Mouse (Mus musculus) heart, adult 2 months (tissue): Measurements from ENCODE around the gene Gm3685. TPM values are rescaled to one million over a fixed set of nuclear protein-coding genes. Genes with fewer than 3 reads are reported as not detected.
A peak's percentile ranks its signal among the peaks of the same experiment; 100 is the strongest.
"Not testable (repeated sequence)": the region's sequence is repeated elsewhere in the genome, so short reads cannot be mapped to it uniquely, and the experiment has no call there.

Experiments
- DNase-seq, 2 experiments: peaks; one replicate each; pipeline ENCODE4 v3.0.0; 2021
- H3K27ac ChIP-seq: fragments of 200-600 bp; 2 replicates; pipeline ENCODE4 v1.8.1; 2022
- H3K27me3 ChIP-seq: fragments of 200-500 bp; 2 replicates; pipeline ENCODE4 v1.6.1; 2012; ENCODE audit warnings: mild to moderate bottlenecking, low read length, inconsistent platforms, mixed read lengths; ENCODE audit not compliant: control insufficient read depth, insufficient read depth
- H3K36me3 ChIP-seq: fragments of 200-500 bp; 2 replicates; pipeline ENCODE4 v1.6.1; 2012; ENCODE audit warnings: low read length, inconsistent platforms; ENCODE audit not compliant: control insufficient read depth, insufficient read depth
- H3K4me1 ChIP-seq: fragments of 200-500 bp; 2 replicates; pipeline ENCODE4 v1.6.1; 2011; ENCODE audit warnings: low read length; ENCODE audit not compliant: control insufficient read depth, insufficient read depth
- H3K4me3 ChIP-seq: fragments of 200-600 bp; 2 replicates; pipeline ENCODE4 v1.8.1; 2022
- H3K79me2 ChIP-seq: fragments of 200-500 bp; replicated peaks from 2 replicates; pipeline ENCODE4 v1.6.1; 2012; ENCODE audit warnings: mild to moderate bottlenecking, inconsistent platforms, low read length, moderate library complexity, mixed read lengths; ENCODE audit not compliant: control insufficient read depth, insufficient read depth
- H3K9ac ChIP-seq: fragments of 200-500 bp; 2 replicates; pipeline ENCODE4 v1.6.1; 2012; ENCODE audit warnings: low read depth, mild to moderate bottlenecking, control low read depth, inconsistent platforms, low read length, mixed read lengths
- CTCF ChIP-seq: fragments of 200-600 bp; IDR thresholded peaks from 2 replicates; pipeline ENCODE4 v1.8.1; 2022; ENCODE audit warnings: antibody characterized with exemption, mild to moderate bottlenecking, moderate library complexity
- WGBS: fragments of 180-500 bp; shearing (Covaris S2); methylation state at CpG from one replicate; pipeline ENCODE4 v1.1.7; 2018; 5-methylcytosine and 5-hydroxymethylcytosine counted together
- intact Hi-C: fragments of 180-260 bp; cut with DNase I; formaldehyde crosslinking; loops from one replicate; pipeline ENCODE4 v1.15.1; 2025
- long read RNA-seq: library from polyadenylated mRNA; stranded (forward); transcript quantifications from one replicate; pipeline ENCODE4 v2.0.0, GENCODE M21; 2021
- polyA plus RNA-seq: library from polyadenylated mRNA; depleted of rRNA; stranded (reverse); fragments of >200 nt; gene quantifications from 2 replicates; pipeline ENCODE4 v1.2.3, GENCODE M21; 2012; rRNA removed
- total RNA-seq, 2 experiments: library from RNA; stranded (reverse); gene quantifications; 2 replicates each; pipeline ENCODE4 v1.2.3; 2021

The Gm3685 gene
- total RNA-seq (not detected), polyA plus RNA-seq (not detected in 2 replicates)
- long read RNA-seq, result 0 reads

- H3K9ac ChIP-seq, H3K27me3 ChIP-seq, H3K27ac ChIP-seq, H3K4me1 ChIP-seq, H3K4me3 ChIP-seq, H3K36me3 ChIP-seq, intact Hi-C loops, H3K79me2 ChIP-seq, DNase-seq: not testable (repeated sequence)
- no CpG with 5 or more reads among the region's 2 CpGs for WGBS
These were observed at the start of gene Gm3685 for GRCm38 (mm10) chr14:7044870-7045269. Gm3685 (minus strand) TSS chr14:7044970.

GRCm38 (mm10) chr14:7026781-7027749 is 17.7 kb downstream of the Gm3685 start, which contains the start of gene Gm10406:
Gm10406 (minus strand) TSS chr14:7027449.
- H3K4me1 ChIP-seq, intact Hi-C loops, H3K79me2 ChIP-seq, H3K27ac ChIP-seq, H3K36me3 ChIP-seq, H3K27me3 ChIP-seq: not testable (repeated sequence)
- Histone ChIP-seq H3K4me3 (peak within 1 kb of the TSS; percentile 29), H3K9ac (peak within 1 kb of the TSS; percentile 67)
- 1% methylated on average over 51 of the region's 70 CpGs for WGBS
- DNase-seq, result peak; percentile 61 to 67

GRCm38 (mm10) chr14:7026274-7026673 is 18.5 kb downstream of the Gm3685 start:
- H3K79me2 ChIP-seq, H3K9ac ChIP-seq, H3K27me3 ChIP-seq, H3K27ac ChIP-seq, intact Hi-C loops, H3K4me1 ChIP-seq, H3K36me3 ChIP-seq, H3K4me3 ChIP-seq: not testable (repeated sequence)
- 7% methylated on average over 9 of the region's 9 CpGs for WGBS
- peak; percentile 59 for TF ChIP-seq CTCF
- DNase-seq, result peak; percentile 3 to 13

Other genes with a start within 250 kb of the Gm3685 start
- gene Gm3642, start 204.7 kb downstream of the Gm3685 start, total RNA-seq, result not detected
- not detected in 2 replicates for gene Gm3642, start 204.7 kb downstream of the Gm3685 start, polyA plus RNA-seq
- not detected for gene Gm3667, start 155.0 kb downstream of the Gm3685 start, total RNA-seq
- gene Gm3667, start 155.0 kb downstream of the Gm3685 start, polyA plus RNA-seq, result 0.25 TPM in 1 of 2 replicates, not detected in the other
- not detected for gene Gm6356, start 71.2 kb downstream of the Gm3685 start, total RNA-seq
- not detected in 2 replicates for gene Gm6356, start 71.2 kb downstream of the Gm3685 start, polyA plus RNA-seq
- not detected for gene Gm10406, start 17.5 kb downstream of the Gm3685 start, total RNA-seq
- gene Gm10406, start 17.5 kb downstream of the Gm3685 start, polyA plus RNA-seq, result 0.33 TPM in 1 of 2 replicates, not detected in the other
- gene Gm3696, start 55.7 kb upstream of the Gm3685 start, total RNA-seq, result under 1 TPM in 1 of 2 experiments, not detected in 1; 0.30 TPM
- gene Gm3696, start 55.7 kb upstream of the Gm3685 start, polyA plus RNA-seq, result not detected in 2 replicates
- not detected for gene Gm6676, start 80.4 kb upstream of the Gm3685 start, total RNA-seq
- not detected in 2 replicates for gene Gm6676, start 80.4 kb upstream of the Gm3685 start, polyA plus RNA-seq
- under 1 TPM in 1 of 2 experiments, not detected in 1; 0.11 TPM for gene Gm3512, start 129.6 kb upstream of the Gm3685 start, total RNA-seq
- gene Gm3512, start 129.6 kb upstream of the Gm3685 start, polyA plus RNA-seq, result 0.21 TPM in 1 of 2 replicates, not detected in the other
- not detected for gene Gm16434, start 149.6 kb upstream of the Gm3685 start, total RNA-seq
- gene Gm16434, start 149.6 kb upstream of the Gm3685 start, polyA plus RNA-seq, result not detected in 2 replicates
- not detected for gene Gm3727, start 219.7 kb upstream of the Gm3685 start, total RNA-seq
- not detected in 2 replicates for gene Gm3727, start 219.7 kb upstream of the Gm3685 start, polyA plus RNA-seq